Mouse (Mus musculus): ENCODE data around the gene Tax1bp1. TPM values are rescaled to one million over a fixed set of nuclear protein-coding genes. Genes with fewer than 3 reads are reported as not detected.
"Not testable (repeated sequence)": the region's sequence is repeated elsewhere in the genome, so short reads cannot be mapped to it uniquely, and the experiment has no call there.

Tax1bp1 gene
- polyA plus RNA-seq (2014; fragmentation: Nextera tagmentation; extraction: Ambion mirVana), result 133 and 147 TPM in 2 replicates

DNA sequence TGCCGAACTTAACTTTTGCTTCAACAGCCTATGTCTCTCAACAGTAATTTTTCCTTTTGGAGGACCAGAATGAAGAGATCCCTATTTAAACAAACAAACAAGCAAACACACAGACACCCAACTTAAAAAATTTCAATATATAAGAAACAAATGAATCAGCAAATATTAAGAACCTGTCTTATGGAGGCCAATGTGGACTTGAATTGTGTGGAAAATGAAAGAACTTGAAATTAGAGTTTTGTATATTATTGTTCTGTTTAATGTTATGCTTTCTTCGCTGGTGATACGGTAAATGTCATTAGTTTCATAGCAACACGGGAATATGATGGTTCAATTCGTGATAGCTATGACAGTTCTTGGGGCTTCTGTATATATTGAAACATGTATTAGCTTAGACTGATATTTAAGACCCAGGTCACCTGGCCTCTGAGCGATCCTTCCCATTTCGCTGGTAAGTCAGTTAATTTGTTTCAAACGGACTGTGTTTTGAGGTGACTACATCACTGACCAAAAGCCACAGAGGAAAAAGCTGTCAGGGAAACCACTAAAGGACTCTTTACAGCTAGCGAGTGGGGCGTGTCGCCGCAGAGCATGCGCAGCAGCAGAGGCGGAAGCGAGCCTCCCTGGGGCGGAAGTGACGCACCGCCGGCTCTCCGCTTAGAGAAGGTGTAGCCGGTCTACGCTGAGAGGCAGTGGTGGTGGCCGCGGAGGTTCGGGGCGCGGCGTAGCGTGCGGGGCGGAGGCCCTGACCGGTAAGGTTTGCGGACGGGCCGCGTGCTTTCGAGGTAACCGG lies at the start of gene Tax1bp1:
Gene Tax1bp1, plus strand, starts transcription at position 626 of the 793 bp plus-strand sequence.
- no peak for TF ChIP-seq CTCF (IDR thresholded peaks at IDR 0.05; ENCODE audit: low read depth)
- Histone ChIP-seq H3K4me3 (ENCODE audit: low read depth, low read length) (peak within 1 kb of the TSS; percentile 97), H3K4me2 (peak within 1 kb of the TSS; percentile 55), H3K9me3 (ENCODE audit: low read depth, low read length) (no peaks in the 10 kb centered on the region), H3K4me1 (ENCODE audit: insufficient read depth) (no peaks in the 10 kb centered on the region), H3K36me3 (ENCODE audit: insufficient read depth) (no peaks in the 10 kb centered on the region), H3K27me3 (ENCODE audit: insufficient read depth, low read length) (no peaks in the 10 kb centered on the region), H3K9ac (peak within 1 kb of the TSS; percentile 96), H3K27ac (ENCODE audit: low read depth) (peak within 1 kb of the TSS; percentile 92)
- DNase-seq (peak; percentile 96), ATAC-seq (ENCODE audit: insufficient read depth) (peak; percentile 99)
- WGBS, result 3% methylated on average over 38 of the region's 38 CpGs

DNA sequence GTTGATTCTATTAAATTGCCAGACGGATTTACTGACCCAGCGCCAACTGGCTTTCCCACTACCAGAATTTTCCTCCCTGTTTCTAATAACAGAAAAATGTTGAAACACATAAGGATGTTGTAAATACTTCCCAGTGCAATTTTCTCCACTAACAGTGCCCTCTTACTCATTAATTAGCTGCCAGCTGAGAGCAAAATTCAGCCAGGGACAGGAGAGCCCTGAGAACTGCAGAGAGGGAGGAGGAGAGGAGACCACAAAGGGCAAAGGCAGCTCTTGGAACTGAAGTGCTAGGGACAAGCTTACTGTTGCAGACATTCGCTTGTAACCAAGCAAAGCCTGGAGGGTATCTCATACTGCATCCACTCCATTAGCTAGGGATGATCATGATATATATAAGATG lies 45.9 kb upstream of the Tax1bp1 start:
- ATAC-seq (ENCODE audit: insufficient read depth) (no peak), DNase-seq (no peak)
- Histone ChIP-seq H3K4me1 (ENCODE audit: insufficient read depth) (no peaks in the 10 kb centered on the region), H3K9ac (no peak overlapping the region), H3K36me3 (ENCODE audit: insufficient read depth) (no peaks in the 10 kb centered on the region), H3K4me2 (no peak overlapping the region), H3K4me3 (ENCODE audit: low read depth, low read length) (no peak overlapping the region), H3K27ac (ENCODE audit: low read depth) (no peak overlapping the region), H3K27me3 (ENCODE audit: insufficient read depth, low read length) (no peaks in the 10 kb centered on the region), H3K9me3 (ENCODE audit: low read depth, low read length) (no peaks in the 10 kb centered on the region)
- WGBS, result 64% methylated on average over 3 of the region's 3 CpGs
- no peak for TF ChIP-seq CTCF (IDR thresholded peaks at IDR 0.05; ENCODE audit: low read depth)

DNA sequence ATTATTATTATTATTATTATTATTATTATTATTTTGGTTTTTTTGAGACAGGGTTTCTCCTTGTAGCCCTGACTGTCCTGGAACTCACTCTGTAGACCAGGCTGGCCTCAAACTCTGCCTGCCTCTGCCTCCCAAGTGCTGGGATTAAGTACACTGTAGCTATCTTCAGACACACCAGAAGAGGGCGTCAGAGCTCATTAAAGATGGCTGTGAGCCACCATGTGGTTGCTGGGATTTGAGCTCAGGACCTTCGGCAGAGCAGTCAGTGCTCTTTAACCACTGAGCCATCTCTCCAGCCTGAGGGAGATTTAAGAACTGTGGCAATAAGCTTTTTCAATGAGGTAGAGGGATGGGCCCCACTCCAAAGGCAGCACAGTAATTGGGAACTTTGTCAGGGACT lies 43.7 kb upstream of the Tax1bp1 start:
- not testable (repeated sequence) for H3K9me3 ChIP-seq (ENCODE audit: low read depth, low read length); H3K4me1 ChIP-seq (ENCODE audit: insufficient read depth); H3K27me3 ChIP-seq (ENCODE audit: insufficient read depth, low read length); H3K27ac ChIP-seq (ENCODE audit: low read depth); H3K4me3 ChIP-seq (ENCODE audit: low read depth, low read length); H3K4me2 ChIP-seq; H3K9ac ChIP-seq; H3K36me3 ChIP-seq (ENCODE audit: insufficient read depth); ATAC-seq (ENCODE audit: insufficient read depth); DNase-seq
- WGBS, result 45% methylated on average over 2 of the region's 2 CpGs

- no peak for TF ChIP-seq CTCF (IDR thresholded peaks at IDR 0.05; ENCODE audit: low read depth)
- ATAC-seq (ENCODE audit: insufficient read depth) (no peak), DNase-seq (no peak)
- Histone ChIP-seq H3K36me3 (ENCODE audit: insufficient read depth) (no peaks in the 10 kb centered on the region), H3K4me1 (ENCODE audit: insufficient read depth) (peaks cover 8% of the 10 kb centered on the region; the same call in 1 of the 2 replicates), H3K9me3 (ENCODE audit: low read depth, low read length) (no peaks in the 10 kb centered on the region), H3K27me3 (ENCODE audit: insufficient read depth, low read length) (no peaks in the 10 kb centered on the region), H3K9ac (no peak overlapping the region), H3K4me2 (no peak overlapping the region), H3K27ac (ENCODE audit: low read depth) (no peak overlapping the region), H3K4me3 (ENCODE audit: low read depth, low read length) (no peak overlapping the region)
- WGBS, result 46% methylated on average over 8 of the region's 8 CpGs
These were observed 41.7 kb upstream of the Tax1bp1 start for GRCm38 (mm10) chr6:52671791-52672190.

DNA sequence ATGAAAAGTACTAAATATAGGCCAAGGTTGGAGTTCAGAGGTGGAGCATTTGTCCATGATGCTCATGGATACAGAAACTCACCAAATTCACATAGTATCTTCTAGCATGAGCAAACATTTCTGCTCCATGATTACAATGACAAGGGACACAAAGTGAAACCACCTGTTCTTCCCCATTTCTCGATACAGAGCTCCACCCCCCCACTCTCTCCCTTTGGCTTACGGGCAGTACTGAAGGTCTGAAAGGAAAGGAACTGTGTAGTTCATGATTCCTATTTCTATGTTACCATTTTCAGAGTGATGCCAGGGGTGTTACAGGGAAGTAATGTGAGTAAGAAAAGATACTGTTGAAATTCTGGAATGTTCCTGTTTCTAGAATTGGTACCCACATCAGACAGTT lies 41.0 kb upstream of the Tax1bp1 start:
- H3K4me3 ChIP-seq (ENCODE audit: low read depth, low read length), result no peak overlapping the region
- no peaks in the 10 kb centered on the region for H3K9me3 ChIP-seq (ENCODE audit: low read depth, low read length)
- no peak for TF ChIP-seq CTCF (IDR thresholded peaks at IDR 0.05; ENCODE audit: low read depth)
- peaks cover 8% of the 10 kb centered on the region; the same call in 1 of the 2 replicates for H3K4me1 ChIP-seq (ENCODE audit: insufficient read depth)
- H3K4me2 ChIP-seq, result no peak overlapping the region
- ATAC-seq (ENCODE audit: insufficient read depth) (no peak), DNase-seq (no peak)
- H3K36me3 ChIP-seq (ENCODE audit: insufficient read depth), result no peaks in the 10 kb centered on the region
- 61% methylated on average over 2 of the region's 2 CpGs for WGBS
- no peaks in the 10 kb centered on the region for H3K27me3 ChIP-seq (ENCODE audit: insufficient read depth, low read length)
- no peak overlapping the region for H3K27ac ChIP-seq (ENCODE audit: low read depth)
- no peak overlapping the region for H3K9ac ChIP-seq

GRCm38 (mm10) chr6:52673706-52674105 lies 39.8 kb upstream of the Tax1bp1 start:
- WGBS, result 87% methylated on average over 7 of the region's 7 CpGs
- ATAC-seq (ENCODE audit: insufficient read depth), result no peak
- Histone ChIP-seq H3K36me3 (ENCODE audit: insufficient read depth) (no peaks in the 10 kb centered on the region), H3K9ac (no peak overlapping the region), H3K4me1 (ENCODE audit: insufficient read depth) (peaks cover 8% of the 10 kb centered on the region; the same call in 1 of the 2 replicates), H3K27ac (ENCODE audit: low read depth) (no peak overlapping the region), H3K9me3 (ENCODE audit: low read depth, low read length) (no peaks in the 10 kb centered on the region), H3K4me2 (no peak overlapping the region), H3K27me3 (ENCODE audit: insufficient read depth, low read length) (no peaks in the 10 kb centered on the region), H3K4me3 (ENCODE audit: low read depth, low read length) (no peak overlapping the region)
- TF ChIP-seq CTCF (IDR thresholded peaks at IDR 0.05; ENCODE audit: low read depth), result no peak
- no peak for DNase-seq

GRCm38 (mm10) chr6:52674541-52674940 lies 39.0 kb upstream of the Tax1bp1 start:
- no peaks in the 10 kb centered on the region for H3K27me3 ChIP-seq (ENCODE audit: insufficient read depth, low read length)
- no peak for DNase-seq
- H3K36me3 ChIP-seq (ENCODE audit: insufficient read depth), result no peaks in the 10 kb centered on the region
- no peak overlapping the region for H3K9ac ChIP-seq
- H3K27ac ChIP-seq (ENCODE audit: low read depth), result no peak overlapping the region
- 70% methylated on average over 12 of the region's 12 CpGs for WGBS
- no peaks in the 10 kb centered on the region for H3K9me3 ChIP-seq (ENCODE audit: low read depth, low read length)
- no peak for ATAC-seq (ENCODE audit: insufficient read depth)
- H3K4me3 ChIP-seq (ENCODE audit: low read depth, low read length), result no peak overlapping the region
- no peak overlapping the region for H3K4me2 ChIP-seq
- H3K4me1 ChIP-seq (ENCODE audit: insufficient read depth), result peaks cover 8% of the 10 kb centered on the region; the same call in 1 of the 2 replicates
- TF ChIP-seq CTCF (IDR thresholded peaks at IDR 0.05; ENCODE audit: low read depth), result no peak
